Mouse (Mus musculus): Measurements from ENCODE around the gene M6pr. TPM values are rescaled to one million over a fixed set of nuclear protein-coding genes. Genes with fewer than 3 reads are reported as not detected.
A peak's percentile ranks its signal among the peaks of the same experiment; 100 is the strongest.

Gene M6pr
- total RNA-seq (2014; fragmentation: Nextera tagmentation): 174 and 190 TPM in 2 replicates
- total RNA-seq (2017): 521 and 552 TPM in 2 replicates
- polyA plus RNA-seq (2012): 23.0 and 27.4 TPM in 2 replicates

DNA sequence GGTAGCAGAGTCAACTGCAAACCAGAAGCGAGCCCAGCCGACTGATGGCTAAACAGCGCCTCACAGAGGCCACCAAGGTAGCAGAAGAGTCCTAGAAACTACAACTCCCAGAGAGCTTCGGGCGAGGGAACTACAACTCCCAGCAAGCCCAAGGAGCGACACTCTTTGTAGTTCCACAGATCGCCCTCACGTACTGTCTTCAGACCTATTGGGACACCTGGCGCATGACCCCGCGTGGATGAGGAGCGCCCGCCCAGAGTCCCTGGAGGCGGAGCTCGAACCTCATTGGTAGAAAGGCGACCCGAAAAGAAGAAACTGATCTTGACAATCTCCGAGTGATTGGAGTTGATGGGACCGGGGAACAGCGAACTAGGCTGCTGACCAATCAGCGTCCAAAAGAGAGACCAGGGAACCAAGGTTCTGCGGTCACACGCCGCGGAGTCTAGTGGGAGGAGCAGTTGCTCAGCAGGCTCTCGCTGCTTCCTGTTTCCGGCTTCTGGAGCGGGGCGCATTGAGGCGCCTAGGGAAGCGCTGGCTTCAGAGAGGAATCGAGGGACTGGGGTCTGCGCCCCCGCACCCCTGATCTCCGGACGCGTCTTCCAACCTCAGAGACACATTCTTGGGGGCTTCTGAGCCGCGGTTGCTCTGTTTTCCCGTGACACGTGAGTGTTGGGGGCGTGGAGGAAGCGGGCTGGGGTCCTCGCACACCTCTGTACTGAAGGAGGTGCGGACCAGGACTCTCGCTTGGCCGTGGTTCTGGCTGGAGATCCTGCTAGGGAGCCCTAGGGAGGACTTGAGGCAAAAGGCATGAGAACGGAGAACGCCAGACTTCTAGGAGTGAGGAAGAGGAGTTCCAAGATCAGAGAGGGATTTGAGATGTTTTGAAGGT is at the start of gene M6pr:
M6pr (plus strand) TSS at position 216 of the 889 bp plus-strand sequence.
- Histone ChIP-seq H3K4me1 (ENCODE audit: insufficient read depth, low read depth, low read length) (peaks cover 46% of the 10 kb centered on the region), H3K4me3 (ENCODE audit: low read depth, low read length) (peak within 1 kb of the TSS; percentile 80), H3K36me3 (replicated peaks) (peaks cover 34% of the 10 kb centered on the region), H3K27me3 (ENCODE audit: insufficient read depth, low read length) (no peaks in the 10 kb centered on the region), H3K9me3 (replicated peaks) (no peaks in the 10 kb centered on the region)
- peak; percentile 92 for ATAC-seq (ENCODE audit: extremely low read depth, insufficient number of reproducible peaks, low FRiP score, poor library complexity, severe bottlenecking)
- no peak for TF ChIP-seq TAL1 (conservative IDR thresholded peaks at IDR 0.05; ENCODE audit: low read depth, low read length)
- peak; percentile 62 for TF ChIP-seq CTCF (IDR thresholded peaks at IDR 0.05; ENCODE audit: low read depth, low read length)
- no peak for TF ChIP-seq POLR2AphosphoS5 (IDR thresholded peaks at IDR 0.05; ENCODE audit: insufficient replicate concordance, low read depth, low read length)
- no peak for TF ChIP-seq GATA1 (IDR thresholded peaks at IDR 0.05; ENCODE audit: borderline replicate concordance, low read length)
- DNase-seq (ENCODE audit: low spot score): peak; percentile 87

- TF ChIP-seq CTCF (IDR thresholded peaks at IDR 0.05; ENCODE audit: low read depth, low read length) (no peak), GATA1 (IDR thresholded peaks at IDR 0.05; ENCODE audit: borderline replicate concordance, low read length) (no peak), TAL1 (conservative IDR thresholded peaks at IDR 0.05; ENCODE audit: low read depth, low read length) (no peak), POLR2AphosphoS5 (IDR thresholded peaks at IDR 0.05; ENCODE audit: insufficient replicate concordance, low read depth, low read length) (no peak), GATA2 (IDR thresholded peaks at IDR 0.05; ENCODE audit: borderline replicate concordance, low read depth, low read length) (no peak)
- DNase-seq (ENCODE audit: low spot score): no peak
- Histone ChIP-seq H3K4me1 (ENCODE audit: insufficient read depth, low read depth, low read length) (peaks cover 12% of the 10 kb centered on the region), H3K4me3 (ENCODE audit: low read depth, low read length) (no peak overlapping the region), H3K9me3 (replicated peaks) (peaks cover 5% of the 10 kb centered on the region; the same call in 1 of the 2 replicates), H3K27me3 (ENCODE audit: insufficient read depth, low read length) (0 out of 2 replicates have a peak, but pooled peaks cover 2% of the 10 kb centered on the region), H3K36me3 (replicated peaks) (no peaks in the 10 kb centered on the region)
- no peak for ATAC-seq (ENCODE audit: extremely low read depth, insufficient number of reproducible peaks, low FRiP score, poor library complexity, severe bottlenecking)
Observed at GRCm38 (mm10) chr6:122262543-122262942, 46.0 kb upstream of the M6pr start.

DNA sequence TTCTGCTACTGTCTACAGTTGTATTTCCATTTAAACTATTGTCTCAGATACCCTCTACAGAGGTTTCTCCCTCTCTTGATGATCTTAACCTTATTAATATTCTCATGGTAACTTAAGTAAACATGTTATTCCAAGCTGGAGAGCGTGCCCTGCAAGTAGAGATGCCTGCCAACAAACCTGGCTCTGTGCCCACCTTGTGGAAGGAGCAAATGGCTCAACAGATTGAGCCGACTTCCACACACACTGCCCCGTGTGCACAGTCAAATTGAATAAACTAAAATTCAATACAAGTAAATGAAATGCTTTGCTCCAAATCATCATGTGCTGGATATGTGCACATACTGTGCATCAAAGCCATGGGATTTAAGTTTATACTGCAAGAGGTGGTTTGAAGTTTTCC is 40.0 kb upstream of the M6pr start:
- Histone ChIP-seq H3K9me3 (replicated peaks) (no peaks in the 10 kb centered on the region), H3K36me3 (replicated peaks) (no peaks in the 10 kb centered on the region), H3K4me3 (ENCODE audit: low read depth, low read length) (no peak overlapping the region), H3K4me1 (ENCODE audit: insufficient read depth, low read depth, low read length) (peaks cover 43% of the 10 kb centered on the region), H3K27me3 (ENCODE audit: insufficient read depth, low read length) (no peaks in the 10 kb centered on the region)
- no peak for DNase-seq (ENCODE audit: low spot score)
- no peak for ATAC-seq (ENCODE audit: extremely low read depth, insufficient number of reproducible peaks, low FRiP score, poor library complexity, severe bottlenecking)
- TF ChIP-seq GATA2 (IDR thresholded peaks at IDR 0.05; ENCODE audit: borderline replicate concordance, low read depth, low read length) (no peak), TAL1 (conservative IDR thresholded peaks at IDR 0.05; ENCODE audit: low read depth, low read length) (no peak), GATA1 (IDR thresholded peaks at IDR 0.05; ENCODE audit: borderline replicate concordance, low read length) (no peak), POLR2AphosphoS5 (IDR thresholded peaks at IDR 0.05; ENCODE audit: insufficient replicate concordance, low read depth, low read length) (no peak), CTCF (IDR thresholded peaks at IDR 0.05; ENCODE audit: low read depth, low read length) (no peak)

DNA sequence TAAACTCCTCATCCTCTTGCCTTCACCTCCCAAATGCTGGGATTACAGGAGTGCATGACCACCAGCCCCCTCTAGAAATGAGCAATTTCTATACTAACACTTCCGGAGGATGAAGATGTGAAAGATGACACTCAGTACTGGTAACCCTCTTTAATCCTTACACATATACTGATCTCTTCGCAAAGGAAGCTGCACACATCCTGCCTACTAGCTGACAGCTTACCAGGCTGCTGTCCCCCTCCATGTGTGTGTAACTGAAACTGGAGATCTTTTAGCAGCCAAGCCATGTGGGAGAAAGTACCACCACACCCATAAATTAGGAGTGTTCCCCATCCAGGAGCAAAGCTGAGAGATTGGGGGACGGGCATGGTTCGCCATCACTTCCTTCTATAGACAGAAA is 39.4 kb upstream of the M6pr start:
- TF ChIP-seq POLR2AphosphoS5 (IDR thresholded peaks at IDR 0.05; ENCODE audit: insufficient replicate concordance, low read depth, low read length) (no peak), GATA1 (IDR thresholded peaks at IDR 0.05; ENCODE audit: borderline replicate concordance, low read length) (no peak), GATA2 (IDR thresholded peaks at IDR 0.05; ENCODE audit: borderline replicate concordance, low read depth, low read length) (no peak), TAL1 (conservative IDR thresholded peaks at IDR 0.05; ENCODE audit: low read depth, low read length) (no peak), CTCF (IDR thresholded peaks at IDR 0.05; ENCODE audit: low read depth, low read length) (no peak)
- H3K36me3 ChIP-seq (replicated peaks): no peaks in the 10 kb centered on the region
- H3K9me3 ChIP-seq (replicated peaks): no peaks in the 10 kb centered on the region
- no peak for DNase-seq (ENCODE audit: low spot score)
- H3K4me3 ChIP-seq (ENCODE audit: low read depth, low read length): no peak overlapping the region
- no peak for ATAC-seq (ENCODE audit: extremely low read depth, insufficient number of reproducible peaks, low FRiP score, poor library complexity, severe bottlenecking)
- peaks cover 46% of the 10 kb centered on the region for H3K4me1 ChIP-seq (ENCODE audit: insufficient read depth, low read depth, low read length)
- H3K27me3 ChIP-seq (ENCODE audit: insufficient read depth, low read length): no peaks in the 10 kb centered on the region

- Histone ChIP-seq H3K4me3 (ENCODE audit: low read depth, low read length) (no peak overlapping the region; the same call in 1 of the 2 replicates), H3K27me3 (ENCODE audit: insufficient read depth, low read length) (no peaks in the 10 kb centered on the region), H3K4me1 (ENCODE audit: insufficient read depth, low read depth, low read length) (peaks cover 56% of the 10 kb centered on the region), H3K9me3 (replicated peaks) (no peaks in the 10 kb centered on the region), H3K36me3 (replicated peaks) (no peaks in the 10 kb centered on the region)
- DNase-seq (ENCODE audit: low spot score): no peak
- TF ChIP-seq TAL1 (conservative IDR thresholded peaks at IDR 0.05; ENCODE audit: low read depth, low read length) (no peak), CTCF (IDR thresholded peaks at IDR 0.05; ENCODE audit: low read depth, low read length) (no peak), GATA1 (IDR thresholded peaks at IDR 0.05; ENCODE audit: borderline replicate concordance, low read length) (no peak), POLR2AphosphoS5 (IDR thresholded peaks at IDR 0.05; ENCODE audit: insufficient replicate concordance, low read depth, low read length) (no peak), GATA2 (IDR thresholded peaks at IDR 0.05; ENCODE audit: borderline replicate concordance, low read depth, low read length) (no peak)
- peak; percentile 64 for ATAC-seq (ENCODE audit: extremely low read depth, insufficient number of reproducible peaks, low FRiP score, poor library complexity, severe bottlenecking)
Observed at GRCm38 (mm10) chr6:122270152-122270551, 38.4 kb upstream of the M6pr start.

DNA sequence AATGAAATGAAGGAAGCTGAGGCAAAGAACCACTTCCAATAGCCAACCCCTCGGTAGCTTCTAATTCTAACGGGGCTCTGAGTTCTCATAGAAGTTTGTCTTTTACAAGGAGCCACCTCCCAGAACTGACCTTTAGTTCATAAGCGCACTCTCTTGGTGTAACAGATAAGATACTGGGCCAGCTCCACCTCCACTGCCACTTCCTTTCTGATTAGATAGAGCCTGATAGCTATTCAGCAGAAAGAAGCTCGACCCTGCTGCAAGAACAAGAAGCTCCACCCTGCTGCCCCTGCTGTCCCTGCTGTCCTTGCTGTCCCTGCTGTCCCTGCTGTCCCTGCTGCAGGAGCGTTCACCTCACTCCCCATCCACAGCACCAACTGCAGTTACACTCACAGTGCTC is 34.0 kb upstream of the M6pr start:
- Histone ChIP-seq H3K9me3 (replicated peaks) (no peaks in the 10 kb centered on the region), H3K36me3 (replicated peaks) (no peaks in the 10 kb centered on the region), H3K4me1 (ENCODE audit: insufficient read depth, low read depth, low read length) (peaks cover 56% of the 10 kb centered on the region), H3K4me3 (ENCODE audit: low read depth, low read length) (peak overlapping the region; percentile 58; the same call in 1 of the 2 replicates), H3K27me3 (ENCODE audit: insufficient read depth, low read length) (no peaks in the 10 kb centered on the region)
- peak; percentile 37 for TF ChIP-seq TAL1 (conservative IDR thresholded peaks at IDR 0.05; ENCODE audit: low read depth, low read length)
- TF ChIP-seq GATA2 (IDR thresholded peaks at IDR 0.05; ENCODE audit: borderline replicate concordance, low read depth, low read length): no peak
- DNase-seq (ENCODE audit: low spot score): peak; percentile 31
- ATAC-seq (ENCODE audit: extremely low read depth, insufficient number of reproducible peaks, low FRiP score, poor library complexity, severe bottlenecking): peak; percentile 92

All from G1E (cell line).